Mouse (Mus musculus): ENCODE measurements around the gene Ripk4. TPM values are rescaled to one million over a fixed set of nuclear protein-coding genes. Genes with fewer than 3 reads are reported as not detected.

Ripk4 gene
- polyA plus RNA-seq, 1 experiment from 2014 or later, result 0.27 TPM

- H3K9ac ChIP-seq (replicated peaks), result no peak overlapping the region
- no peak overlapping the region for H3K4me3 ChIP-seq (replicated peaks)
- WGBS, result 61% methylated on average over 2 of the region's 2 CpGs
- no peaks in the 10 kb centered on the region for H3K9me3 ChIP-seq (replicated peaks)
- H3K27me3 ChIP-seq (replicated peaks), result peaks cover 60% of the 10 kb centered on the region
- peaks cover 14% of the 10 kb centered on the region for H3K4me1 ChIP-seq
- no peak for ATAC-seq (ENCODE audit: low FRiP score)
- no peak overlapping the region for H3K27ac ChIP-seq (replicated peaks)
- H3K4me2 ChIP-seq, result no peak overlapping the region
- H3K36me3 ChIP-seq, result no peaks in the 10 kb centered on the region
Observed at GRCm38 (mm10) chr16:97764626-97765025, 1.0 kb upstream of the Ripk4 start.

- peaks cover 14% of the 10 kb centered on the region for H3K4me1 ChIP-seq
- no peaks in the 10 kb centered on the region for H3K36me3 ChIP-seq
- no peak overlapping the region for H3K27ac ChIP-seq (replicated peaks)
- peaks cover 60% of the 10 kb centered on the region for H3K27me3 ChIP-seq (replicated peaks)
- H3K4me3 ChIP-seq (replicated peaks), result peak overlapping the region; percentile 43
- H3K9ac ChIP-seq (replicated peaks), result no peak overlapping the region
- H3K9me3 ChIP-seq (replicated peaks), result no peaks in the 10 kb centered on the region
- H3K4me2 ChIP-seq, result peak overlapping the region; percentile 64
- 8% methylated on average over 13 of the region's 13 CpGs for WGBS
- no peak for ATAC-seq (ENCODE audit: low FRiP score)
Observed at GRCm38 (mm10) chr16:97763990-97764340, 378 bp upstream of the Ripk4 start.

- Histone ChIP-seq H3K27ac (replicated peaks) (no peak overlapping the region), H3K4me1 (peaks cover 14% of the 10 kb centered on the region), H3K36me3 (no peaks in the 10 kb centered on the region), H3K27me3 (replicated peaks) (peaks cover 59% of the 10 kb centered on the region), H3K9ac (replicated peaks) (no peak overlapping the region), H3K4me3 (replicated peaks) (no peak overlapping the region), H3K9me3 (replicated peaks) (no peaks in the 10 kb centered on the region), H3K4me2 (no peak overlapping the region)
- WGBS, result 66% methylated on average over 2 of the region's 2 CpGs
- ATAC-seq (ENCODE audit: low FRiP score), result no peak
Observed at GRCm38 (mm10) chr16:97761782-97762181, 1.8 kb downstream of the Ripk4 start.

GRCm38 (mm10) chr16:97759681-97760080 is 3.9 kb downstream of the Ripk4 start:
- Histone ChIP-seq H3K27ac (replicated peaks) (no peak overlapping the region), H3K9ac (replicated peaks) (no peak overlapping the region), H3K36me3 (no peaks in the 10 kb centered on the region), H3K4me2 (no peak overlapping the region), H3K27me3 (replicated peaks) (peaks cover 41% of the 10 kb centered on the region), H3K9me3 (replicated peaks) (no peaks in the 10 kb centered on the region), H3K4me3 (replicated peaks) (no peak overlapping the region), H3K4me1 (peaks cover 14% of the 10 kb centered on the region)
- ATAC-seq (ENCODE audit: low FRiP score), result no peak
- 34% methylated on average over 3 of the region's 3 CpGs for WGBS

GRCm38 (mm10) chr16:97758288-97758687 is 5.3 kb downstream of the Ripk4 start:
- H3K4me3 ChIP-seq (replicated peaks), result no peak overlapping the region
- H3K9ac ChIP-seq (replicated peaks), result no peak overlapping the region
- ATAC-seq (ENCODE audit: low FRiP score), result no peak
- H3K27me3 ChIP-seq (replicated peaks), result peaks cover 27% of the 10 kb centered on the region
- no peaks in the 10 kb centered on the region for H3K9me3 ChIP-seq (replicated peaks)
- H3K4me2 ChIP-seq, result no peak overlapping the region
- peaks cover 7% of the 10 kb centered on the region for H3K4me1 ChIP-seq
- no peaks in the 10 kb centered on the region for H3K36me3 ChIP-seq
- no peak overlapping the region for H3K27ac ChIP-seq (replicated peaks)
- 94% methylated on average over 2 of the region's 2 CpGs for WGBS

GRCm38 (mm10) chr16:97756460-97756859 is 7.1 kb downstream of the Ripk4 start:
- Histone ChIP-seq H3K4me3 (replicated peaks) (no peak overlapping the region), H3K4me2 (no peak overlapping the region), H3K27ac (replicated peaks) (no peak overlapping the region), H3K4me1 (no peaks in the 10 kb centered on the region), H3K36me3 (no peaks in the 10 kb centered on the region), H3K27me3 (replicated peaks) (peaks cover 9% of the 10 kb centered on the region), H3K9ac (replicated peaks) (no peak overlapping the region), H3K9me3 (replicated peaks) (no peaks in the 10 kb centered on the region)
- WGBS, result 79% methylated on average over 2 of the region's 2 CpGs
- ATAC-seq (ENCODE audit: low FRiP score), result no peak

GRCm38 (mm10) chr16:97752316-97752941 is 11.2 kb downstream of the Ripk4 start:
- Histone ChIP-seq H3K9ac (replicated peaks) (no peak overlapping the region), H3K4me2 (no peak overlapping the region), H3K4me1 (no peaks in the 10 kb centered on the region), H3K4me3 (replicated peaks) (no peak overlapping the region), H3K36me3 (no peaks in the 10 kb centered on the region), H3K27ac (replicated peaks) (no peak overlapping the region), H3K27me3 (replicated peaks) (no peaks in the 10 kb centered on the region), H3K9me3 (replicated peaks) (no peaks in the 10 kb centered on the region)
- 90% methylated on average over 3 of the region's 3 CpGs for WGBS
- no peak for ATAC-seq (ENCODE audit: low FRiP score)

GRCm38 (mm10) chr16:97751884-97752283 is 11.7 kb downstream of the Ripk4 start:
- no peak overlapping the region for H3K4me3 ChIP-seq (replicated peaks)
- ATAC-seq (ENCODE audit: low FRiP score), result no peak
- 74% methylated on average over 8 of the region's 8 CpGs for WGBS
- no peaks in the 10 kb centered on the region for H3K4me1 ChIP-seq
- H3K4me2 ChIP-seq, result no peak overlapping the region
- H3K9me3 ChIP-seq (replicated peaks), result no peaks in the 10 kb centered on the region
- H3K27me3 ChIP-seq (replicated peaks), result no peaks in the 10 kb centered on the region
- no peak overlapping the region for H3K9ac ChIP-seq (replicated peaks)
- H3K36me3 ChIP-seq, result no peaks in the 10 kb centered on the region
- no peak overlapping the region for H3K27ac ChIP-seq (replicated peaks)

GRCm38 (mm10) chr16:97748421-97748820 is 15.2 kb downstream of the Ripk4 start:
- Histone ChIP-seq H3K36me3 (no peaks in the 10 kb centered on the region), H3K27ac (replicated peaks) (no peak overlapping the region), H3K27me3 (replicated peaks) (no peaks in the 10 kb centered on the region), H3K9me3 (replicated peaks) (no peaks in the 10 kb centered on the region), H3K4me1 (no peaks in the 10 kb centered on the region), H3K4me2 (no peak overlapping the region), H3K9ac (replicated peaks) (no peak overlapping the region), H3K4me3 (replicated peaks) (no peak overlapping the region)
- ATAC-seq (ENCODE audit: low FRiP score), result no peak
- WGBS, result 91% methylated on average over 6 of the region's 6 CpGs

- H3K4me2 ChIP-seq, result no peak overlapping the region
- H3K4me3 ChIP-seq (replicated peaks), result no peak overlapping the region
- no peak overlapping the region for H3K9ac ChIP-seq (replicated peaks)
- WGBS, result 49% methylated on average over 6 of the region's 6 CpGs
- H3K9me3 ChIP-seq (replicated peaks), result no peaks in the 10 kb centered on the region
- no peak for ATAC-seq (ENCODE audit: low FRiP score)
- no peak overlapping the region for H3K27ac ChIP-seq (replicated peaks)
- no peaks in the 10 kb centered on the region for H3K36me3 ChIP-seq
- no peaks in the 10 kb centered on the region for H3K27me3 ChIP-seq (replicated peaks)
- H3K4me1 ChIP-seq, result no peaks in the 10 kb centered on the region
Observed at GRCm38 (mm10) chr16:97738030-97738429, 25.6 kb downstream of the Ripk4 start.

GRCm38 (mm10) chr16:97736562-97736961 is 27.0 kb downstream of the Ripk4 start:
- ATAC-seq (ENCODE audit: low FRiP score), result no peak
- Histone ChIP-seq H3K27ac (replicated peaks) (no peak overlapping the region), H3K4me2 (no peak overlapping the region), H3K9ac (replicated peaks) (no peak overlapping the region), H3K36me3 (no peaks in the 10 kb centered on the region), H3K4me3 (replicated peaks) (no peak overlapping the region), H3K27me3 (replicated peaks) (no peaks in the 10 kb centered on the region), H3K4me1 (no peaks in the 10 kb centered on the region), H3K9me3 (replicated peaks) (no peaks in the 10 kb centered on the region)
- WGBS, result 94% methylated on average over 2 of the region's 2 CpGs

- WGBS, result 70% methylated on average over 9 of the region's 9 CpGs
- no peak overlapping the region for H3K4me3 ChIP-seq (replicated peaks)
- no peak overlapping the region for H3K9ac ChIP-seq (replicated peaks)
- no peak for ATAC-seq (ENCODE audit: low FRiP score)
- H3K27me3 ChIP-seq (replicated peaks), result no peaks in the 10 kb centered on the region
- no peaks in the 10 kb centered on the region for H3K9me3 ChIP-seq (replicated peaks)
- H3K36me3 ChIP-seq, result no peaks in the 10 kb centered on the region
- no peak overlapping the region for H3K4me2 ChIP-seq
- H3K27ac ChIP-seq (replicated peaks), result no peak overlapping the region
- no peaks in the 10 kb centered on the region for H3K4me1 ChIP-seq
Observed at GRCm38 (mm10) chr16:97734760-97735322, 28.7 kb downstream of the Ripk4 start.
